Mouse (Mus musculus): ENCODE measurements around the gene Ephb1. TPM values are rescaled to one million over a fixed set of nuclear protein-coding genes. Genes with fewer than 3 reads are reported as not detected.
A peak's percentile ranks its signal among the peaks of the same experiment; 100 is the strongest.

Ephb1 gene
- polyA plus RNA-seq, 1 experiment from 2014 or later = 0.87 TPM

GRCm38 (mm10) chr9:102189406-102189805, 165.1 kb downstream of the Ephb1 start:
- no peak for TF ChIP-seq EP300 (IDR thresholded peaks at IDR 0.05)
- TF ChIP-seq CTCF (IDR thresholded peaks at IDR 0.05) = no peak
- H3K4me2 ChIP-seq (replicated peaks; ENCODE audit: low read depth, low read length) = no peak overlapping the region
- DNase-seq (ENCODE audit: low spot score) (peak; percentile 44), ATAC-seq (peak; percentile 47)
- H3K4me1 ChIP-seq (ENCODE audit: insufficient read depth, low read depth, low read length) = no peaks in the 10 kb centered on the region
- no peak overlapping the region for H3K4me3 ChIP-seq (ENCODE audit: low read depth, low read length)
- H3K9me3 ChIP-seq (ENCODE audit: low read length) = no peaks in the 10 kb centered on the region
- no peaks in the 10 kb centered on the region for H3K36me3 ChIP-seq (ENCODE audit: insufficient read depth, low read length)
- H3K27me3 ChIP-seq (replicated peaks; ENCODE audit: insufficient read depth, low read length) = no peaks in the 10 kb centered on the region
- H3K27ac ChIP-seq (ENCODE audit: low read length) = no peak overlapping the region
- WGBS = 26% methylated on average over 11 of the region's 11 CpGs
- no peak overlapping the region for H3K9ac ChIP-seq (replicated peaks; ENCODE audit: low read depth)

DNA sequence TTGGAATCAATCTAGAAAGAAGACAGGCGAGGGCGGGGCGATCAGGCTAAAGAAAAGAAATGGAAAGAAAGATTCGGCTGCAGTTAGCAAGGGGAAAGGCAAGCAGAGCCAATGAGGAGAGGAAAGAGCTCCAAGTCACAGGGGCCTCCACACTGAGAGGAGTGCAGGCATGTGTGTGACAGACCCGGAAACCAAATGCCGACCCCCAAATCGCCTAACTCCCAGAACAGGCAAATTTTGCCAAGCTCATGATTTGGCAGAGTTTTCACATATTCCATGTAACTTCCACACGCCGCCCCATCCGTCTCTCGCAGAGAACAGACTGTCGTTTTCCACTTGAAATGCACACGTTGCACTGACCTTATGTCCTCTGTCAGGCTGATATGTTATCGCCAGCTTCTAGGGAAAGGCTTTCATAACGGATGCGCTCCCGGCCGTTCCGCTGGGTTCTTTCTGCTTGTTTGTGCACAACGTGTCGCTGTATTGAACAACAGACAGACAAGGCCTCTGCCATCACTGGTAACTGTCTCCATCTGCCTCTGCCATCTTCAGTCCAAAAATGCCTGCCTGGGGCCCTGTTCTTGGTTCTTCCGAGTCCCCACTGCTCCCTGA, 170.7 kb downstream of the Ephb1 start:
- ATAC-seq = no peak
- no peak for DNase-seq (ENCODE audit: low spot score)
- H3K9ac ChIP-seq (replicated peaks; ENCODE audit: low read depth) = no peak overlapping the region
- H3K4me1 ChIP-seq (ENCODE audit: insufficient read depth, low read depth, low read length) = no peaks in the 10 kb centered on the region
- no peaks in the 10 kb centered on the region for H3K27me3 ChIP-seq (replicated peaks; ENCODE audit: insufficient read depth, low read length)
- WGBS = 55% methylated on average over 22 of the region's 22 CpGs
- H3K4me2 ChIP-seq (replicated peaks; ENCODE audit: low read depth, low read length) = 0 out of 2 replicates have a peak overlapping the region, but pooled peaks have one; percentile 14
- TF ChIP-seq CTCF (IDR thresholded peaks at IDR 0.05) = no peak
- TF ChIP-seq EP300 (IDR thresholded peaks at IDR 0.05) = no peak
- H3K27ac ChIP-seq (ENCODE audit: low read length) = no peak overlapping the region
- H3K9me3 ChIP-seq (ENCODE audit: low read length) = no peaks in the 10 kb centered on the region
- H3K4me3 ChIP-seq (ENCODE audit: low read depth, low read length) = no peak overlapping the region
- no peaks in the 10 kb centered on the region for H3K36me3 ChIP-seq (ENCODE audit: insufficient read depth, low read length)

DNA sequence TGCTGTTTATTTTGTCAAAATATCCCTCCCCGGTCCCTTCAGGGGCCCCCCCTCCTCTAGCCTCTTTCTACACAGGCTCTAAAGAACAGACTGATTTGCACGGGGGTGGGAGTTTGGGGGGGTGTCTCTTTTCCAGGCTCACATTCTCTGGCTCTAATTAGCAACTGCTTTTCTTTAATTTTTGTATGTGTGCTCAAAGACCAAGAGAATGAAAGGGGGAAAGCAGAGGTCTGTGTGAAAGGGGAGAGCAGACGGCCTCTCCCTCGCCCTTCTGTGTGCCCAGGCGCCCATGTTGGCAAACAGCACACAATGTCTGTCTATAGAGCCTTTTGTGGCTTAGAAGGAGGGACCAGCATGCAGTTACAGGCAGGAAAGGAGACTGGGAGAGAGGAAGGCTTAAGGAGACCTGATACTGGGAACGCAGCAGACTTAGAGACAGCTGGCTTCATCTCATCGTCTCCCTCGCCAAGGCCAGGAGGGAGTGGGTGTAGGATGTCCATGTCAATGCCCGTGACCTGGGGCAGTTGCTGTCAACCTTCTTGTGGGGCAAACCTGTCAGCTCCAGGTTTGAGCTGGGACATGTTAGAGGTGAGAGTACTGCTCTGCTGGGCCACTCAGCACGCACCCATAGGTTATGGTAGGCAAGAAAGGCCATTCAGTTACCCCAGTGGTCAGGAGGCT, 172.5 kb downstream of the Ephb1 start:
- no peak for ATAC-seq
- H3K4me3 ChIP-seq (ENCODE audit: low read depth, low read length) = no peak overlapping the region
- H3K36me3 ChIP-seq (ENCODE audit: insufficient read depth, low read length) = no peaks in the 10 kb centered on the region
- no peaks in the 10 kb centered on the region for H3K4me1 ChIP-seq (ENCODE audit: insufficient read depth, low read depth, low read length)
- H3K9me3 ChIP-seq (ENCODE audit: low read length) = no peaks in the 10 kb centered on the region
- no peak overlapping the region for H3K4me2 ChIP-seq (replicated peaks; ENCODE audit: low read depth, low read length)
- no peak overlapping the region for H3K27ac ChIP-seq (ENCODE audit: low read length)
- H3K9ac ChIP-seq (replicated peaks; ENCODE audit: low read depth) = no peak overlapping the region
- WGBS = 67% methylated on average over 10 of the region's 10 CpGs
- no peak for TF ChIP-seq CTCF (IDR thresholded peaks at IDR 0.05)
- TF ChIP-seq EP300 (IDR thresholded peaks at IDR 0.05) = no peak
- no peak for DNase-seq (ENCODE audit: low spot score)
- H3K27me3 ChIP-seq (replicated peaks; ENCODE audit: insufficient read depth, low read length) = no peaks in the 10 kb centered on the region

DNA sequence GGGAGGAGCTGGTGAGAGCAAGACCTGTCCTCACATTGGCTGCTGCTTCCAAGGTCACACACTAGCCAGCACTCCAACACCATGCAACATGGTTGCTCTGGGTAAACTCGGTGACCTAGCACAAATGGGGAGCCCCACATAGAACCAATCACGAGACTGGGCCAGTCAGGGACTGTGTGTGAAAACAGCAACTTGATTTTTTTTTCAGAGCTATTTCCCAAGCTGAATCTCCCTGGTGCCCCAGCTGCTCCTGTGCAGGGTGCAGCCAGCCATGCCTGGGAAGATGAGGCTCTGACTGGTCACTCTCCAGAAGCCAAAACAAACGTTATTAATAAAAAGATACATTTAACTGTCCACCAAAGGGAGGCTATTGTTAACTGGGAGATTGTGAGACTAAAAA, 173.2 kb downstream of the Ephb1 start:
- no peaks in the 10 kb centered on the region for H3K9me3 ChIP-seq (ENCODE audit: low read length)
- no peaks in the 10 kb centered on the region for H3K36me3 ChIP-seq (ENCODE audit: insufficient read depth, low read length)
- H3K4me2 ChIP-seq (replicated peaks; ENCODE audit: low read depth, low read length) = no peak overlapping the region
- no peak overlapping the region for H3K4me3 ChIP-seq (ENCODE audit: low read depth, low read length)
- WGBS = 38% methylated on average over 3 of the region's 3 CpGs
- no peak for TF ChIP-seq CTCF (IDR thresholded peaks at IDR 0.05)
- TF ChIP-seq EP300 (IDR thresholded peaks at IDR 0.05) = no peak
- no peak for DNase-seq (ENCODE audit: low spot score)
- H3K4me1 ChIP-seq (ENCODE audit: insufficient read depth, low read depth, low read length) = no peaks in the 10 kb centered on the region
- H3K9ac ChIP-seq (replicated peaks; ENCODE audit: low read depth) = no peak overlapping the region
- no peaks in the 10 kb centered on the region for H3K27me3 ChIP-seq (replicated peaks; ENCODE audit: insufficient read depth, low read length)
- no peak for ATAC-seq
- H3K27ac ChIP-seq (ENCODE audit: low read length) = no peak overlapping the region

DNA sequence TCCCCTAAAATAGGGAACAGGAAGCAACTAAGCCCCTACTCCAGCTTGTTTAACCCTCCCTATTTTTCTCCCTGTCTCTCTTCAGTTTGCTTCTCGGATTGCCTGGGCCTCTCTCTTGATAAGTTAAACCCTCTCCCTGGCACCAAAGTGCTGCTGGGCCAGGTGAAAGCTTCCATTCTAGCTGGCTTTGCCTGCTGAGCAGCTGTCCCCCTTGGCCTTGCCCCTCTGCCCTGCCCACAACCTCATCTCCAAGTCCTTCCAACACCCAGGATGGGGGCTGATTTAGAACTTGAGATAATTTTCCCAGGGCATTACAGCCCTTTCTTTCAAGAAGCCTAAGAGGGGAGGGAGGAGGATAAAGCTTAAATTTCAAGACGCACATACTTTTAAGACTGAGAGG, 174.0 kb downstream of the Ephb1 start:
- DNase-seq (ENCODE audit: low spot score) = no peak
- H3K9me3 ChIP-seq (ENCODE audit: low read length) = no peaks in the 10 kb centered on the region
- TF ChIP-seq CTCF (IDR thresholded peaks at IDR 0.05) = no peak
- no peak for TF ChIP-seq EP300 (IDR thresholded peaks at IDR 0.05)
- H3K4me2 ChIP-seq (replicated peaks; ENCODE audit: low read depth, low read length) = no peak overlapping the region
- no peak overlapping the region for H3K4me3 ChIP-seq (ENCODE audit: low read depth, low read length)
- no peaks in the 10 kb centered on the region for H3K27me3 ChIP-seq (replicated peaks; ENCODE audit: insufficient read depth, low read length)
- WGBS = 59% methylated on average over 2 of the region's 2 CpGs
- H3K9ac ChIP-seq (replicated peaks; ENCODE audit: low read depth) = no peak overlapping the region
- H3K4me1 ChIP-seq (ENCODE audit: insufficient read depth, low read depth, low read length) = no peaks in the 10 kb centered on the region
- ATAC-seq = no peak
- H3K27ac ChIP-seq (ENCODE audit: low read length) = no peak overlapping the region
- no peaks in the 10 kb centered on the region for H3K36me3 ChIP-seq (ENCODE audit: insufficient read depth, low read length)

- Histone ChIP-seq H3K36me3 (ENCODE audit: insufficient read depth, low read length) (no peaks in the 10 kb centered on the region), H3K9me3 (ENCODE audit: low read length) (no peaks in the 10 kb centered on the region), H3K4me3 (ENCODE audit: low read depth, low read length) (no peak overlapping the region), H3K27ac (ENCODE audit: low read length) (no peak overlapping the region), H3K4me1 (ENCODE audit: insufficient read depth, low read depth, low read length) (no peaks in the 10 kb centered on the region), H3K4me2 (replicated peaks; ENCODE audit: low read depth, low read length) (no peak overlapping the region), H3K9ac (replicated peaks; ENCODE audit: low read depth) (no peak overlapping the region), H3K27me3 (replicated peaks; ENCODE audit: insufficient read depth, low read length) (no peaks in the 10 kb centered on the region)
- TF ChIP-seq EP300 (IDR thresholded peaks at IDR 0.05) (no peak), CTCF (IDR thresholded peaks at IDR 0.05) (no peak)
- 78% methylated on average over 2 of the region's 2 CpGs for WGBS
- DNase-seq (ENCODE audit: low spot score) (no peak), ATAC-seq (no peak)
These were observed 174.4 kb downstream of the Ephb1 start for GRCm38 (mm10) chr9:102180070-102180469.
